In genomic region chr17:29008326-29008650, GRCm38 (mm10) we compare ENCODE assay signal across 8 mouse cellular contexts. TPM values are rescaled to one million over a fixed set of nuclear protein-coding genes. Genes with fewer than 3 reads are reported as not detected.
DNase-seq lines count a peak whose midpoint lies in the region; ATAC-seq lines count a peak whose summit lies in the region.

No protein-coding gene starts in this region.

- peaks cover 27% of the 10 kb centered on the region for H3K4me1 ChIP-seq in kidney, embryonic 15.5 days
- peaks cover 19% of the 10 kb centered on the region for H3K4me1 ChIP-seq in brown adipose tissue, adult 24 weeks (ENCODE audit: control insufficient read depth, insufficient read depth, insufficient read length, low read length)
- peaks cover 27% of the 10 kb centered on the region for H3K4me1 ChIP-seq in hindbrain, embryonic 15.5 days (replicated peaks)
- H3K4me1 ChIP-seq in midbrain, embryonic 16.5 days (ENCODE audit: control insufficient read depth, insufficient read depth, low read length) = peaks cover 21% of the 10 kb centered on the region

- no peak for ATAC-seq in kidney, embryonic 15.5 days (replicated peaks; ENCODE audit: low FRiP score)
- ATAC-seq in hindbrain, embryonic 15.5 days (ENCODE audit: low FRiP score, low read depth) = no peak
- ATAC-seq in midbrain, embryonic 16.5 days = no peak

- no peaks in the 10 kb centered on the region for H3K27me3 ChIP-seq in kidney, embryonic 15.5 days
- no peaks in the 10 kb centered on the region for H3K27me3 ChIP-seq in hindbrain, embryonic 15.5 days
- no peaks in the 10 kb centered on the region for H3K27me3 ChIP-seq in midbrain, embryonic 16.5 days (ENCODE audit: control insufficient read depth, insufficient read depth, low read depth, low read length)

- peak overlapping the region; percentile 88 for H3K4me2 ChIP-seq in kidney, embryonic 15.5 days
- peak overlapping the region; percentile 83 for H3K4me2 ChIP-seq in hindbrain, embryonic 15.5 days
- H3K4me2 ChIP-seq in midbrain, embryonic 16.5 days (ENCODE audit: low read length) = peak overlapping the region; percentile 69

- peak overlapping the region; percentile 97 for H3K4me3 ChIP-seq in kidney, embryonic 15.5 days (replicated peaks)
- H3K4me3 ChIP-seq in brown adipose tissue, adult 24 weeks (ENCODE audit: insufficient read depth, low read depth, low read length) = peak overlapping the region; percentile 77
- H3K4me3 ChIP-seq in hindbrain, embryonic 15.5 days = peak overlapping the region; percentile 97
- peak overlapping the region; percentile 81 for H3K4me3 ChIP-seq in midbrain, embryonic 16.5 days (ENCODE audit: low read depth, low read length)

- H3K27ac ChIP-seq in kidney, embryonic 15.5 days = peak overlapping the region; percentile 87
- peak overlapping the region; percentile 92 for H3K27ac ChIP-seq in brown adipose tissue, adult 24 weeks (replicated peaks; ENCODE audit: low read depth, low read length)
- peak overlapping the region; percentile 86 for H3K27ac ChIP-seq in hindbrain, embryonic 15.5 days (replicated peaks)
- peak overlapping the region; percentile 89 for H3K27ac ChIP-seq in midbrain, embryonic 16.5 days (ENCODE audit: low read length)

- WGBS in kidney, embryonic 15.5 days = 16% methylated on average over 8 of the region's 8 CpGs
- WGBS in hindbrain, embryonic 15.5 days = 12% methylated on average over 8 of the region's 8 CpGs
- 10% methylated on average over 8 of the region's 8 CpGs for WGBS in midbrain, embryonic 16.5 days

- H3K9ac ChIP-seq in kidney, embryonic 15.5 days = peak overlapping the region; percentile 95; the same call in 1 of the 2 replicates
- H3K9ac ChIP-seq in hindbrain, embryonic 15.5 days = peak overlapping the region; percentile 93; the same call in 1 of the 2 replicates
- H3K9ac ChIP-seq in midbrain, embryonic 16.5 days (ENCODE audit: low read depth, low read length) = peak overlapping the region; percentile 89

- no peak for DNase-seq in kidney, adult 11 months
- DNase-seq in layer of hippocampus, adult 11-12 months (ENCODE audit: low spot score) = no peak
- no peak for DNase-seq in thymus, adult 18-20 months
- no peak for DNase-seq in adrenal gland, adult 8-10 months

- H3K9me3 ChIP-seq in kidney, embryonic 15.5 days (replicated peaks) = no peaks in the 10 kb centered on the region
- no peaks in the 10 kb centered on the region for H3K9me3 ChIP-seq in hindbrain, embryonic 15.5 days
- no peaks in the 10 kb centered on the region for H3K9me3 ChIP-seq in midbrain, embryonic 16.5 days (replicated peaks; ENCODE audit: control insufficient read depth, low read length, poor library complexity, severe bottlenecking)

- peaks cover 10% of the 10 kb centered on the region; the same call in 1 of the 2 replicates for H3K36me3 ChIP-seq in kidney, embryonic 15.5 days
- H3K36me3 ChIP-seq in hindbrain, embryonic 15.5 days = no peaks in the 10 kb centered on the region
- no peaks in the 10 kb centered on the region for H3K36me3 ChIP-seq in midbrain, embryonic 16.5 days (ENCODE audit: control insufficient read depth, insufficient read depth, low read length)

RNA-seq across cellular contexts. Expression of gene Stk38, which starts 0.5 kb away (rescaled TPM):
- 98.5 and 105 TPM in 2 replicates for polyA plus RNA-seq in kidney, embryonic 15.5 days (2015; fragmentation: Nextera tagmentation; extraction: Ambion mirVana)
- 47.3 and 49.3 TPM in 2 replicates for polyA plus RNA-seq in brown adipose tissue, adult 24 weeks (2012; ENCODE audit: insufficient read depth, insufficient read length, missing spikeins)
- 83.0 and 88.0 TPM in 2 replicates for polyA plus RNA-seq in hindbrain, embryonic 15.5 days (2015; fragmentation: Nextera tagmentation; extraction: Ambion mirVana)
- polyA plus RNA-seq in midbrain, embryonic 16.5 days (2015; fragmentation: Nextera tagmentation; extraction: Ambion mirVana) = 83.1 and 90.9 TPM in 2 replicates
- 10 to 100 TPM; 57.3 to 84.7 (median 68.7) TPM for total RNA-seq in adrenal gland, adult 8-10 months (2022)

RNA-seq across cellular contexts. Expression of gene Srsf3, which starts 24.1 kb away (rescaled TPM):
- 605 and 671 TPM in 2 replicates for polyA plus RNA-seq in kidney, embryonic 15.5 days (2015; fragmentation: Nextera tagmentation; extraction: Ambion mirVana)
- polyA plus RNA-seq in brown adipose tissue, adult 24 weeks (2012; ENCODE audit: insufficient read depth, insufficient read length, missing spikeins) = 105 and 132 TPM in 2 replicates
- polyA plus RNA-seq in hindbrain, embryonic 15.5 days (2015; fragmentation: Nextera tagmentation; extraction: Ambion mirVana) = 411 and 428 TPM in 2 replicates
- polyA plus RNA-seq in midbrain, embryonic 16.5 days (2015; fragmentation: Nextera tagmentation; extraction: Ambion mirVana) = 425 and 475 TPM in 2 replicates
- 100 to 1,000 TPM in 3 of 4 experiments, 10 to 100 TPM in 1; 89.9 to 176 (median 144) TPM for total RNA-seq in adrenal gland, adult 8-10 months (2022)

RNA-seq across cellular contexts. Expression of gene Kctd20, which starts 56.5 kb away (rescaled TPM):
- polyA plus RNA-seq in kidney, embryonic 15.5 days (2015; fragmentation: Nextera tagmentation; extraction: Ambion mirVana) = 88.8 and 91.5 TPM in 2 replicates
- 27.2 and 29.0 TPM in 2 replicates for polyA plus RNA-seq in brown adipose tissue, adult 24 weeks (2012; ENCODE audit: insufficient read depth, insufficient read length, missing spikeins)
- 84.7 and 85.0 TPM in 2 replicates for polyA plus RNA-seq in hindbrain, embryonic 15.5 days (2015; fragmentation: Nextera tagmentation; extraction: Ambion mirVana)
- 92.4 and 93.4 TPM in 2 replicates for polyA plus RNA-seq in midbrain, embryonic 16.5 days (2015; fragmentation: Nextera tagmentation; extraction: Ambion mirVana)
- 10 to 100 TPM; 42.6 to 51.5 (median 45.9) TPM for total RNA-seq in adrenal gland, adult 8-10 months (2022)
